Mouse (Mus musculus) hindbrain, embryonic 14.5 days (tissue): ENCODE results near the gene Eya4. TPM values are rescaled to one million over a fixed set of nuclear protein-coding genes. Genes with fewer than 3 reads are reported as not detected.

Source experiments
- ATAC-seq: fragments of 200-750 bp; cut with Nextera tagmentation; 2 replicates; pipeline ENCODE4 v1.8.0; 2017; ENCODE audit warnings: moderate number of reproducible peaks, mild to moderate bottlenecking, moderate TSS enrichment, moderate library complexity; ENCODE audit not compliant: low FRiP score
- DNase-seq: peaks from one replicate; pipeline ENCODE4 v3.0.0-alpha.2; 2015; ENCODE audit warnings: low spot score
- H3K27ac ChIP-seq: fragments of 300-500 bp; sonication (generic); 2 replicates; pipeline ENCODE4 v1.5.1; 2014; ENCODE audit warnings: mild to moderate bottlenecking, moderate library complexity
- H3K27me3 ChIP-seq: fragments of 300-500 bp; sonication (generic); 2 replicates; pipeline ENCODE4 v1.6.1; 2014; ENCODE audit warnings: mild to moderate bottlenecking, low read length, mixed read lengths; ENCODE audit not compliant: control insufficient read depth, insufficient read depth
- H3K36me3 ChIP-seq: fragments of 300-500 bp; sonication (generic); replicated peaks from 2 replicates; pipeline ENCODE4 v1.6.1; 2014; ENCODE audit not compliant: control insufficient read depth, insufficient read depth
- H3K4me1 ChIP-seq: fragments of 300-500 bp; sonication (generic); replicated peaks from 2 replicates; pipeline ENCODE4 v1.6.1; 2014; ENCODE audit warnings: antibody characterized with exemption, low read length, mixed read lengths; ENCODE audit not compliant: control insufficient read depth, insufficient read depth
- H3K4me2 ChIP-seq: fragments of 300-500 bp; sonication (generic); replicated peaks from 2 replicates; pipeline ENCODE4 v1.6.1; 2014; ENCODE audit warnings: mild to moderate bottlenecking, moderate library complexity
- H3K4me3 ChIP-seq: fragments of 300-500 bp; sonication (generic); replicated peaks from 2 replicates; pipeline ENCODE4 v1.5.1; 2014; ENCODE audit warnings: mild to moderate bottlenecking, low read length
- H3K9ac ChIP-seq: fragments of 300-500 bp; sonication (generic); 2 replicates; pipeline ENCODE4 v1.6.1; 2014
- H3K9me3 ChIP-seq: fragments of 300-500 bp; sonication (generic); 2 replicates; pipeline ENCODE4 v1.6.1; 2016; ENCODE audit warnings: low read length; ENCODE audit not compliant: control insufficient read depth
- WGBS: fragments of 180-500 bp; shearing (Covaris S2); extraction: QIAGEN DNeasy Blood & Tissue Kit; methylation state at CpG from one replicate; pipeline ENCODE4 v1.1.7; 2014; 5-methylcytosine and 5-hydroxymethylcytosine counted together
- polyA plus RNA-seq: library from polyadenylated mRNA; unstranded; fragments of >200 nt; fragmentation: Nextera tagmentation; extraction: Ambion mirVana; gene quantifications from 2 replicates; pipeline ENCODE4 v1.2.1, GENCODE M21; 2014

The Eya4 gene
- polyA plus RNA-seq, 1 experiment from 2014 or later, result 0.82 TPM

GRCm38 (mm10) chr10:23090323-23090722 lies 260.3 kb downstream of the Eya4 start:
- Histone ChIP-seq H3K27me3 (no peaks in the 10 kb centered on the region), H3K4me3 (no peak overlapping the region), H3K36me3 (no peaks in the 10 kb centered on the region), H3K9ac (no peak overlapping the region), H3K4me1 (no peaks in the 10 kb centered on the region), H3K27ac (no peak overlapping the region), H3K9me3 (no peaks in the 10 kb centered on the region), H3K4me2 (no peak overlapping the region)
- WGBS, result 85% methylated on average over 1 of the region's 1 CpGs
- DNase-seq, result no peak
- ATAC-seq, result no peak

DNA sequence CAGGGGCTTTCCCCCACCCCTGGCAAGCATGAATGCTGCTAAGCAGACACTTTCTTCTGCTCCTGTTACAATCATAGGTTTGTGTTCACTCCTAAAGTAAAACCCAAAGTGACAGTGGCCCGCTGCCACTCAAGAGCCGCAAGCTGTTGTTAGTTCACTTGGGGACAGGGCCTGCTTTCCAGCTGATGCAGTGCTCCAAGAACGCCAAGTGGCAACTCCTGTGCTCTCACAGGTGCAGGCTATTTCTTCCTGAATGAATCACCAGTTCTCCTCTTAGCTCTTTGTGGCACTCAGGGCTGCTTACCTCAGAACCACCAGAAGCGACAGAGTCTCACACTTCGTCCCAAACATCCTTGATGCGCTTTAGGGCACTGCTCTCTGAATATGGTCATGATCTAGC lies 261.3 kb downstream of the Eya4 start:
- no peaks in the 10 kb centered on the region for H3K36me3 ChIP-seq
- no peaks in the 10 kb centered on the region for H3K27me3 ChIP-seq
- no peak overlapping the region for H3K9ac ChIP-seq
- WGBS, result 91% methylated on average over 6 of the region's 6 CpGs
- no peak for ATAC-seq
- no peak overlapping the region for H3K4me3 ChIP-seq
- H3K4me1 ChIP-seq, result no peaks in the 10 kb centered on the region
- DNase-seq, result no peak
- no peaks in the 10 kb centered on the region for H3K9me3 ChIP-seq
- no peak overlapping the region for H3K27ac ChIP-seq
- H3K4me2 ChIP-seq, result no peak overlapping the region

DNA sequence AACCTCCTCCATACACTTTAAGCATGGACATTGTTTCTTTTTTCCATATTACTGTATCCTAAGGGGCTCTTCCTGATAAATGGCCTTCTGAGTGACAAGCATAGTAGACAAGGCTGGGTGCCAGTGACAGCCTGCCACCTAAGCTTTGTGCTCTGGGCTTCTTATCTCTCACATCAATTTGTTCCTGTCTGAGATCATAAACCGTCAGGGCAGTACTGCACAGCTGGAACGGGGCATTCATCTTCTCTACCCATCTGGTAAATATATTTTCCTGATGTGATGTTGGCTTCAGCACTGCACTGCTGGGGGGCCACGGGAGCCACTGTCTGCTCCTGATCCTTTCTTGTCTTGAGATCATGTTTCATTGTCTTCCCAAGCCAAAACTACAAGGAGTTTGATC lies 261.8 kb downstream of the Eya4 start:
- H3K4me3 ChIP-seq, result no peak overlapping the region
- WGBS, result 66% methylated on average over 3 of the region's 3 CpGs
- H3K4me1 ChIP-seq, result no peaks in the 10 kb centered on the region
- no peak overlapping the region for H3K4me2 ChIP-seq
- no peak overlapping the region for H3K27ac ChIP-seq
- H3K27me3 ChIP-seq, result no peaks in the 10 kb centered on the region
- H3K36me3 ChIP-seq, result no peaks in the 10 kb centered on the region
- H3K9me3 ChIP-seq, result no peaks in the 10 kb centered on the region
- no peak for ATAC-seq
- no peak for DNase-seq
- no peak overlapping the region for H3K9ac ChIP-seq

- Histone ChIP-seq H3K4me1 (no peaks in the 10 kb centered on the region), H3K36me3 (no peaks in the 10 kb centered on the region)
These were observed 264.0 kb downstream of the Eya4 start for GRCm38 (mm10) chr10:23086352-23087215.

GRCm38 (mm10) chr10:23081548-23081828 lies 269.1 kb downstream of the Eya4 start:
- no peak overlapping the region for H3K9ac ChIP-seq
- H3K27ac ChIP-seq, result no peak overlapping the region
- DNase-seq, result no peak
- H3K36me3 ChIP-seq, result no peaks in the 10 kb centered on the region
- H3K4me1 ChIP-seq, result no peaks in the 10 kb centered on the region
- H3K27me3 ChIP-seq, result no peaks in the 10 kb centered on the region
- H3K4me3 ChIP-seq, result no peak overlapping the region
- 32% methylated on average over 4 of the region's 4 CpGs for WGBS
- ATAC-seq, result no peak
- H3K4me2 ChIP-seq, result no peak overlapping the region
- no peaks in the 10 kb centered on the region for H3K9me3 ChIP-seq

More at GRCm38 (mm10) chr10:23086352-23087215, 264.0 kb downstream of the Eya4 start:
- no peak overlapping the region for H3K4me2 ChIP-seq
- no peak overlapping the region for H3K9ac ChIP-seq
- H3K27ac ChIP-seq, result no peak overlapping the region
- H3K27me3 ChIP-seq, result no peaks in the 10 kb centered on the region
- no peaks in the 10 kb centered on the region for H3K9me3 ChIP-seq
- 76% methylated on average over 21 of the region's 21 CpGs for WGBS
- ATAC-seq (peak; percentile 46; the same call in 1 of the 2 replicates), DNase-seq (peak; percentile 87)
- H3K4me3 ChIP-seq, result no peak overlapping the region

DNA sequence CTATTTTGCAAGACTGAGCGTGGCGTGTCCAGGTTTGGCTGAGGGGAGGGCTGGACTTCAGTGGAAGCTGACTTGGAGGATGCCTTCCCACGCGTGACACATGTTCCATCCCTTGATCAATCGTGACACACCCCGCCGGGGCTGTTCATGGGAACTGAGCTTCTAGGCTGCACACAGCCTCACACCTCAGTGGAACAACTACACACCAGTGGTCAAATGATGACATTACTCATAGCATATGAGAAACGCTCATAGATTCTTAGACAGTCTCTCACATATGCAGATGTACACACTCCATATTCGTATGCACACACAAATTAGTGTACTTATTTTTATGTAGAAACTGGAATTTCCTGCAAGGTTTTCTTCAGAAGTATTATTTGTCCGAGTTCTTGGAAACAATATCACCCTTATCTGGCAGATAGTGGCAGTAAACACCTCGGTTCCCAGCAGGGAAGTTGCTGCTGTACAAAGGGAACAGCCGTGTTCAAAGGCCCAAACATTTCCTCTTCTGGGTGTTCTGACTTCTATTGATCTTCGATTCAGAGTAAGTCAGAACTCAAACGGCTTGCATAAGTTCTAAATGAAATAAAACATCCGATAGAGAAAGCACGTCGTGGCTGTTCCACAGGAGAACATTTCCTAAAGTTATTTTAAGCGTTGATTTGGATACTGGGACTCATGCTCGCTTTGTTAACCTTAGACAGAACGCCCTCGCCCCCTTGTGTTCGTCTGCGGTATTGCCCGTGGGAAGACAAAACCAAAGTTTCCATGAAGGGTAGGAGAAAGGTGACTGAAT lies 269.6 kb downstream of the Eya4 start:
- 39% methylated on average over 24 of the region's 24 CpGs for WGBS
- H3K4me2 ChIP-seq, result 0 out of 2 replicates have a peak overlapping the region, but pooled peaks have one; percentile 8
- no peaks in the 10 kb centered on the region for H3K9me3 ChIP-seq
- H3K27ac ChIP-seq, result no peak overlapping the region
- no peaks in the 10 kb centered on the region for H3K36me3 ChIP-seq
- ATAC-seq, result 0 out of 2 replicates have a peak, but pooled peaks have one; percentile 34
- H3K4me1 ChIP-seq, result no peaks in the 10 kb centered on the region
- H3K4me3 ChIP-seq, result no peak overlapping the region
- H3K27me3 ChIP-seq, result no peaks in the 10 kb centered on the region
- H3K9ac ChIP-seq, result no peak overlapping the region
- peak; percentile 92 for DNase-seq

DNA sequence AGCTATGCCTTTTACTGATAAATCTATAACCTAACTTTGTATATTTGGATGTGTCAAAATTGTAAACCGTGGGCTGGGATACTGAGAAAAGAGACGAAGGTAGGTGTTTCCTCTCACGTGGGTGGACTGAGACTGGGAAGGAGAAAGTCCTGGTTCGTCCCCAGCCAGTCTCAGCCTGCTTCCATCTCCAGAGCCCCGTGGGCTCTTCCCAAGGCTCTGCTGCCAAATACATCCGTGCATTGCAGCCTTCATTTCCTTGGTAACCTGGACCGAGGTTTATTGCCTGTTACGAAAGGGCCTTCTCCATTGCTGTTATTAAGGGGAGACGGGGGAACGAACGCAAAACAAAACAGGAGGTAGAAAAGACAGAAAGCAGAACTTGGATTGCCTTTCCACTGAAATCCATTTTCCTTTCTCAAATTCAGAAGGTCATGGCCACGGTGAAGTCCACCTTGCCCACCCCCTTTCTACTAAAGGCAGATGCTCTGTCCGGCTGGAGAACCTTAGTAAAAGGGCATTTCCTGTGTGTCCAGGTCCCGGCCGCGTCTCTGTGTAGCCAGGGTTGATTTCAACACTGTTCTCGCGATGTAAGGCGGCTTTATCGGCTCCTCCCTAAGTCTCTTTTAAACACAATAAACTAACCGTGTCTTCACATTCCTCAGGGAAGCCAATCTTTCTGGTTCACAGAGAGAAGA lies 273.7 kb downstream of the Eya4 start:
- no peaks in the 10 kb centered on the region for H3K27me3 ChIP-seq
- DNase-seq, result no peak
- no peaks in the 10 kb centered on the region for H3K36me3 ChIP-seq
- H3K9me3 ChIP-seq, result no peaks in the 10 kb centered on the region
- H3K4me1 ChIP-seq, result no peaks in the 10 kb centered on the region
- H3K4me2 ChIP-seq, result peak overlapping the region; percentile 29
- no peak overlapping the region for H3K27ac ChIP-seq
- H3K9ac ChIP-seq, result no peak overlapping the region
- H3K4me3 ChIP-seq, result no peak overlapping the region
- no peak for ATAC-seq
- WGBS, result 63% methylated on average over 21 of the region's 21 CpGs

- Histone ChIP-seq H3K27ac (no peak overlapping the region), H3K4me2 (no peak overlapping the region), H3K4me1 (no peaks in the 10 kb centered on the region), H3K9me3 (no peaks in the 10 kb centered on the region), H3K4me3 (no peak overlapping the region), H3K36me3 (no peaks in the 10 kb centered on the region), H3K9ac (no peak overlapping the region), H3K27me3 (no peaks in the 10 kb centered on the region)
- WGBS, result 73% methylated on average over 2 of the region's 2 CpGs
- DNase-seq, result no peak
- ATAC-seq, result no peak
These were observed 277.2 kb downstream of the Eya4 start for GRCm38 (mm10) chr10:23073431-23073830.

- WGBS, result 59% methylated on average over 6 of the region's 6 CpGs
These were observed 286.9 kb downstream of the Eya4 start for GRCm38 (mm10) chr10:23063637-23064036.

More at GRCm38 (mm10) chr10:23063637-23064036, 286.9 kb downstream of the Eya4 start:
- Histone ChIP-seq H3K36me3 (no peaks in the 10 kb centered on the region), H3K9ac (no peak overlapping the region), H3K4me3 (no peak overlapping the region), H3K9me3 (no peaks in the 10 kb centered on the region), H3K4me1 (no peaks in the 10 kb centered on the region), H3K27me3 (no peaks in the 10 kb centered on the region), H3K4me2 (no peak overlapping the region), H3K27ac (no peak overlapping the region)
- DNase-seq (no peak), ATAC-seq (no peak)
